Mouse (Mus musculus) heart, postnatal 14 days (tissue): ENCODE results near the gene Slbp. TPM values are rescaled to one million over a fixed set of nuclear protein-coding genes. Genes with fewer than 3 reads are reported as not detected.

Source experiments
- DNase-seq, 2 experiments: peaks; one replicate each; pipeline ENCODE4 v3.0.0; 2021 to 2022
- intact Hi-C: fragments of 180-260 bp; cut with DNase I; formaldehyde crosslinking; loops from one replicate; pipeline ENCODE4 v1.15.1; 2025
- long read RNA-seq, 2 experiments: library from polyadenylated mRNA; stranded (forward); transcript quantifications; one replicate each; pipeline ENCODE4 v2.0.0; 2021
- total RNA-seq, 2 experiments: library from RNA; stranded (reverse); gene quantifications; 2 replicates each; pipeline ENCODE4 v1.2.3; 2021

Gene Slbp
- 10 to 100 TPM; 17.8 to 22.2 TPM for total RNA-seq
- long read RNA-seq, experiment 1, transcript Slbp-201 (8 exons, 1,906 nt): major isoform, 25 of 35 reads
- long read RNA-seq, experiment 1, partial matches to known transcripts: 2 of 35 reads
- long read RNA-seq, experiment 1, other reads (novel, unspliced or antisense): 8 of 35 reads
- long read RNA-seq, experiment 2, transcript Slbp-201 (8 exons, 1,906 nt): major isoform, 16 of 19 reads
- long read RNA-seq, experiment 2, partial matches to known transcripts: 1 of 19 reads
- long read RNA-seq, experiment 2, other reads (novel, unspliced or antisense): 2 of 19 reads

DNA sequence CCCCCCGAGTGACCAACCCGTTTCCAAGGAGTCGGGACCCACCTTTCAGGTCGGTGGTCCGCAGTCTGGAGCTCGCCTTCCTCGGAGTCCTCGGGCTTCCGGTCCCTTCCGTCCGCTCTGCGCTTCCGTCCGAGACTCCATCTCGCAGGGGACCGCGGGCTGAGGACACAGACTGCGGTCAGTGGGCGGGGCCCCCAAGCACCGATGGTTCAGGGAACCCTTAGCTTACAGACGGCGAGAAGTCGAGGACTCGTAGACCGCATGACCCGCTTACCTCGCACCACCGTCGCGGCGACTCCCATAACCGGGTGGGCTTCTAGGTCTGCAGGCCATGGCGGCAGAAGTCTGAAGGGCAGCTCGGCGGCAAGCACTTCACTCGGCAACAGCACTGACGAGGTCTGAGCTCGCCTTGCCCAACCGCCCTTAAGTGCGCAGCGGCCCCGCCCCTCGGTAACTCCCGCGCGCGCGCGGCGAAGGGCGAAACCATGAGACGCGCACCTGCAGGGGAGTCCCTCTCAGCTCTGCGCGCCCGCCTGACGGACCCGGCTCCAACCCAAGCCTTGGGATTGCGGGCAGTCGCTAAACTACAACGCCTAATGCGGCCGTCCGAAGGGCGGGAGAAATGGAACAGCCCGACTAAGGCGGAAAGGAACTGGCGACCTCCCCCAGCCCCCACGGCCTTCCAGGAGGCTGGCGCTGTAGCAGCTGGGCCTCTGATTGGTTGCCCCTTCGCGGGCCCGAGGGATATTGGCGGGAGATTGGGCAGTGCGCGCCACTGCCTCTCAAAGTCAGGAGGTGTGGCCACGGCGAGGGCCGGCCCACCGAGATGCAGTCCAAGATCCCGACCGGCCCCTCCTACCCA lies at the start of gene Slbp:
Gene Slbp, minus strand, starts transcription at position 654 of the 862 bp plus-strand sequence.
- intact Hi-C loops: loop anchor here (10.0 kb wide), 1 partner anchor 283 kb away; the partner anchor contains the start of gene Nelfa

DNA sequence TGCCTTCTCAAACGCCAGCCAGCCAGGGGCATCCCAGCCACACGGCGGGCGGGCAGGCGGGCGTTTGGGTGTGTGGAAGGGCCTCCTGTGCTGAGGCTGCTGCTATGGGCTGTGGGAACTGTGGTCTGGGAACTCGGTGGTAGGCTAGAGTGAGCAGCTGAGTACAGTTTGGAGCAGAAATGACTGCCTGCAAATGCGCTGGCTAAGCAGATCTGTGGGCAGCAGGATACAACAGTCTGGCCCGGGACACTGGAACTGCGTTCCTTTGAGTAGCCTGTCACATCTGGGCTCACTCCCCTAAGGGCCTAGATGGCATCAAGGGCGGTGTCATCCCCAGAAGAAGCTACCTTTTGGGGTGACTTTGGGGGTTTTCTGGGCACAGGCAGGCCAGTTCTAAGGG lies 49.5 kb upstream of the Slbp start:
- no peak for DNase-seq
- intact Hi-C loops: no loop called here

More for the DNA sequence above, at the start of gene Slbp:
- peak; percentile 94 to 97 for DNase-seq

DNA sequence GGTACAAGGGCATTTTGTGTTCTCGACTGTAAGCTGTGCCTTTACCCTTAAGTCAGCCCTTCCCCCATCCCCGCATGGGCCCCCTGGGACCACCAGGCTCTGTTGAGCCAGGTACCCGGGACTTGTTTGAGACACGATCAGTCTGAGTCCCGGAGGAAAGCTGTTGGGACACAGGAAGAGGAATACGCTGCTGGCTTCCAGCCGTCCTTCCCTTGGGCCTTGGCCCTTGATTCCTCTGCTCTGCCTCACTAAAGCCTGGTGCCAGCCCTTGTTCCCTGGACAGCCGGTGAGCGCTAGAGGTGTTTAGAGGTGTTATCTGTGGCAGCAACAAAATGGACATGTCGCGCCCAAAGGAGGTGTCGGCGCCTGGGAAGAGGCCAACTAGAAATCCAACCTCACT lies 47.6 kb upstream of the Slbp start:
- intact Hi-C loops: no loop called here
- DNase-seq: peak in 1 of 2 experiments; percentile 38

DNA sequence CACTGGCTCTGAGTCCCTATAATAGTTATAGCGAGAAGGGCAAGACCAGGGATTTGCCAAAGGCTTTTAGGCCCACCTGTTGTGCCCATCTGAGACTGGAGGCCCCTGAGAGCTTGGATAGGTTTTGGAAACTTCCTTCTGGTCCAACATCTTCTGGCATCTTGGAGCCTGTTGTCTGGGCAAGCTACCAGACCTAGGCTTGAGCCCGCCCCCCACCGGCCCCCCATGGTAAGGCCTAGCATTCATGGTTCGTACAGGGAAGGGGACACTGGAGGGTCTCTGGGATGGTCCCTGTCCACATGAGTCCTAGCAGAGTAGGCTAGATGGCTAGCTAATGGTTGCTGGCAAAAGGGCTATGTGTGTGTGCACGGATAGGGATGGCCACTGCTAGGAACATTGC lies 46.3 kb upstream of the Slbp start:
- intact Hi-C loops: no loop called here
- no peak for DNase-seq

DNA sequence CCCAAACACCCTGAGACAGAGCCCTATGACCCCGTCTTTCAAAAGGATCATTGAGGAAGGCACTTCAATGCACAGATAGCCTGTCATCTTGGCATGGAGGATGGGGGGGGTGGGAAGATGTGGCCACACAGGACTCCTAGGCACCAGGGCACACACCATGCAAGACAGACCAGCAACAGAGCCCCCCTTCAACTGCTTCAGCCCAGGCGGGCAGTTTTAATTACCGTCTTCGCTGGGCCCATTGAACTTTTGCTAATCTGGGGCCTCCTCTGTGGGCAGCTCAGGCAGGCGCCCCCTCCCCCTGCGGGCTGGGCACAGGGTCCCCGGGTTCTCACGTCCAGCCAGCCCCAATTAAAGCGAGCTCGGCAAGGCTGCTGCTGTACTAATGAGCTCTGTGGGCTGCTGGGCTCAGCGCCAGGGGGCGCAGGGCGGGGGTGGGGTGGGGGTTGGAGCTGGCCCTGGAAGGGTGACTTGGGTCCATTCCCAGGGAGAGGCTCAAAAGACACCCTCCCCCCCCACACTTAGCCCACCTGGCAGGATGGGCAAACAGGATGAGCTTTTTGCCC lies 45.7 kb upstream of the Slbp start:
- intact Hi-C loops: no loop called here
- DNase-seq: no peak

DNA sequence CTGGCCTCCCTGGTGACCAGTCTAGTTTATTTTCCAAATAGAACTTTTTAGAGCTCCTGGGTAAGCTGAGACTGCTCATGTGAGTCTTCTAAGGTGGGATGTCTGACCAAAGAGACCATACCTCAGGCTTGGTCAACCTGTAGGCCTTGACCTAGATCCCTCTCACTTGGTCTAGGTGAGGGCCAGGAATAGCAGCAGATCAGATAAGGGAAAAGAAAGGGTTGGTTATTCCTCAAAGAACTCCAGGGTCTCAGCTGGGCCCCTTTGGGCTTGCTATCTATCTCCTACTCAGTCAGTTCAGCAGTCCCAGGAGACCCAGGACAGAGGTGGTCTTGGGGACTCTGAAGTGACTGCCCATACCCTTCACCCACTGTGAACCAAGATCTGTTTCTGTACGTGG lies 45.2 kb upstream of the Slbp start:
- intact Hi-C loops: no loop called here
- no peak for DNase-seq

DNA sequence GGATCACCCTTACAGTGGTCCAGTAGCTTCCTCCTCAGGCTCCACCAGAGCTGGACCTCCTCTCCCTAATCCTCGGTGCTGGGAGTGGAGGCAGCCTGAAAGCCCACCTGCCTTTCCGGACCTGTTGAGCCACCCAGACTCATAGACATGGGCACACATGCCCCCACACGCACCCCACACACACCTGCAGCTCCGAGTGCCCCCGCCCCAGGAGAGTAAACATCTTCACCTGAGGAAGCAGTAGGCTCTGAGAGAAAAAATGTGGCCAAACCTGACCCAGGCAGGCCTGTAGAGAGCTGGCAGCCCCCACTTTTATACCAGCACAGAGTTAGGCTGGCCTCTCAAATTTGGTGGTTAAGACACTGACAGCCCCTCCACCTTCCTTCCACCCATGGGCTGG lies 44.1 kb upstream of the Slbp start:
- intact Hi-C loops: no loop called here
- no peak for DNase-seq

DNA sequence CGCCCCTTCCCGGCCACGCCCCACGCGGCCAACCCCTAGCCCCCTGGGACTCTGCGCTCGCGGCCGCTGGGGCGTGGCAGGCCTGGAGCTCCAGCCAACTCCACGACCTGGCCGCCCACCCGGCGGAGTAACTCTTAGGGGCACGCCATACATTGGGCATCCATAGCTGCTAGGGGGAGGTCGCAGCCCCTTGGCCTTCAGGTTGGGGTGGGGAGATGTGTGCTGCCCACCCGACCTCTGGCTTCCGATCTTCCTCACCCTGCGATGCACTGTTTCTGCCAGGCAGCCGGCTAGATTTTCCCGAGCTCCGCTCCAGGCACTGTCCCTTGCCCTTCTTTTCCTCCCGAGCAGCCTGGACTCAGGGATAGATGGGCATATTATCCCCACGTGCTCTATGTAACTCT lies 43.3 kb upstream of the Slbp start:
- DNase-seq: no peak
- intact Hi-C loops: no loop called here

DNA sequence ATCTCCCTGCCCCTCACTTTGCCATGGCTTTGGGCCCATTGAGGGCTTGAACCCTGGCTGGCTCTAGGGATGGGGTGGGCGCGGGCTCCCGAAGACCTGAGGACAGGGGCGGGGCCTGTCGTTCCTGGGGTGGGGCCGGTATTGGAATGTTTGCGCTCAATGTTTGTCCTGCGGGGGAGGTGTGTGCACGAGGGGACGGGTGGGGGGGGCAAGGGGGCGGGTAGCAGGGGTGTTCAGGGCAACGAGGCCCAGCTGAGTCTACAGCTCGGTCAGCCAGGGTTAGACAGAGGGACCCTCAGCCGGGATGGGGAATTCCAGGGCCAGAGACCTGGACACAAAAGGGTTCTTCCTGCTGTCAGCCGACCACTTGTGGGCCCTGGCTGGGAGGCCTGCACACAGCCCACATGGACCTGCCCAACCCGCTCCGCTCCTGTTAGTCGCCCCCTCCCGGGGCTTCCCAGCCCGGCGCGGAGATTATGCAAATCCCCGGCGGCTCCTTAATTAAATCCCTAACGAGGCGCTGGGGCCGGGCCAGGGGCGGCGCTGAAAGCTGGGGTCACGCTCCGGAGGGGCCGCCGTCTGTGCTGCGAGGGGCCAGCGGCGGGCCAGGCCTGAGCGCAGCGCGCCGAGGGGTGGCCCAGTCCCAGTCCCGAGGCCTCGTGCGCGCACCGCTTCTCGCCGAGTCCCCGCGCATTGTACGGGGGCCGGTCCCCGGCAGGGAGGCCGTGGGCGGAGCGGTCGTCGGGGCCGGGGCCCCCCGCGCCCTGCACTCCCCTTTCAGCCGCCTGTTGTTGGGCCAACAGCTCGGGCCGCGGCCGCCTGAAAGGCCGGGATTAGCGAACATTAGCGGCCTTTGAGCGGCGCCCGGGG lies 42.7 kb upstream of the Slbp start:
- peak; percentile 56 to 66 for DNase-seq
- intact Hi-C loops: no loop called here

DNA sequence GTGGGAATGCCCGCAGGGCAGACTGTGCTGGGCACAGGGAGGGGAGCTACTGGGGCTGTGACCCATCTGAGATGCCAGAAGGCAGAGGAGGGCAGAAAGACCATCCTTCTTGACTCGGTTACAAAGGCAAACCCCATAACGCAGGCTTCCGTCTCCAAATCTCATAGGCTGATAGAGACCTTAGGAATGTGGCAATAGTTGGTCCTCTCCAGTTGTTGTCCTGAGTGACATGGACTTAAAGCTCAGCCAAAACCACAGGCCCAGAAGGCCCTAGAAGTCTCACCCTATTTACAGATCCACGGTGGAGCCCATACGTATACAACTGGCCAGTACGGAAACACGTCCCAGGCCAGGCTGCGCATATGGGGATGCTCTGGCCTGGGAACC lies 42.1 kb upstream of the Slbp start:
- intact Hi-C loops: no loop called here
- DNase-seq: no peak

DNA sequence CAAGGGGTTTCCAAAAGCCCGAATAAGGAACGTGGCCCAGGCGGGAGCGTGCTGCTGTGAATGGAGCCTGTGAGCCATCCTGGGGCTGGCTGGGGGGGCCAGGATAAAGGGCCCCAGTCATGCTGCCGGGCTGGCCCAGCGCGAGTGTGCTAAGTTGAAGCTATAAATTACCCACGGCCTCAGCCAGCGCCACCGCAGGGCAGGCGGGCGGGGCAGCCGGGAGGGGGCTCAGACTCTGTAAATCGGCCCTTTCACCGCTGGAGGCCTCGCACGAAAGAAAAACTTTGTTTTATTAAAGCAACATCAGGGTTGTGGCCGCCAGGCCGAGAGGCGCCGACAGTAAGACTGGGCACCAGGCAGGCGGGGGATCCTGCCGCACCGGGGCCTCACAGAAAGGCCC lies 40.0 kb upstream of the Slbp start:
- intact Hi-C loops: no loop called here
- peak in 1 of 2 experiments; percentile 37 for DNase-seq

DNA sequence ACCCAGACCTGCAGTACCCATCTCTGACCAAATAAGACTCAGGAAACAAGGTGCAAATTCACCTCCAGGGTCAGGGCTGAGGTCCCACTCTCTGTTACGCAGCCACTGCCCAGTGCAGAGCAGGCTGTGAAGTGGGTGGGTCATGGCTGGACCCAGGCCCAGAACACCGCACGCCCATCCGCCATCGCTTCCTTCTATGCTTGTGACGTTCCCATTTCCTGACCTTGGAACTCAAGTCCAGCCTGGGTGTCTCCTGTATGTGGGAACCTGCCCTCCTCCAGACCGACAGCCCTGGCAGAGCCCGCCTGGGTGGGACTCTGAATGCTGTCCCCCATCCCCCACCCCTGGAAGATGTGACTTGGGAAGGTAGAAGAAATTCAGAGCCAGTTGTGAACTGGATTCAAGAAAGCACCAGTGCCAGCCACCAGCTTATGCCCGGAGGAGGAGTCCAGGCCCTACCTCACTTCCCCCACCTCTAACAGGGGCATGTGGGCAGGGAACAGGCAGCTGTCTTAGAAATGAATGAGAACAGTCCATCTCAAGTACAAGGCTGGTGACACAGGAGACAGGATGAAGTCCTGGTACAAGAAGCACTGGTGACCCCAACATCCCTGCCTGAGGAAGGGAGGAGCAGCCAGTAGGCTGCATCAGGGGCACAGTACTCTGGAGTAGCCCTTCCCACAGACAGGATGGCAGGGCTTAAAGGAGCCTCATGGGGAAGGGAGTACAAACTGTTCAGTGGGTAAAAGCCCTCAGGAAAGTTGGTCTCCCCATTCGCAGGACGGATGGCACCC lies 37.7 kb upstream of the Slbp start:
- DNase-seq: peak; percentile 45 to 67
- intact Hi-C loops: loop anchor here (5.0 kb wide), 2 partner anchors 32 to 272 kb away; partner anchors contain the start of gene Fgfr3

DNA sequence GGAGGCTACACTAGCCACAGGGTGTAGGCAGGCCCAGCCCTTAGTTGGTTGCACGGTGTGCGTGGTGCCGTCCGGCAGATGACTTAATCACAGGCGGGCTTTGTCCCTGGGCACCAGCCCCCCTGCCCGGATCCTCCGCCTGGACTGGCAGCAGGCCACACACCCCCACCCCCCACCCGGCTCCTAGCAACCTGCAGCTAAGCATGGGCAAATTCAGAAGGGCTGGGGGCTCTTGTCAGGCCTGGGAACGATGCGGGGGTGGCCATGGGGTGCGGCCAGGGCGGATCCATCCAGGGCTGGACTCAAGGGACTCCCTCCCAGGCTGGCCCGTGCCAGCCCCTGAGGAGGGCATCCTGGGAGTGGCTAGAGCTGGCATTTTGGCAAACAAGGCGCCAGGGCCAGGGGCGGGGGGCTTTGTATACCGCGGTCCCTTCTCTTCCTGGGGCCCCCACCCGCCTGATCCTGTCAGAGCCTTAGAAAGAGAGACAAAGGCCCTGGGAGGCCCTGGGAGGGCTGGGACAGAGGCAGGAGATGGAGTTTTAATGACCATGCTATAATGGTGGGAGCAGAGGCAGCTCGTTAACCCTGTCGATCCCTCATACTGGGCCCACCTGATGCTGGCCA lies 37.0 kb upstream of the Slbp start:
- intact Hi-C loops: loop anchor here (5.0 kb wide), 2 partner anchors 33 to 273 kb away; partner anchors contain the start of gene Fgfr3
- DNase-seq: peak in 1 of 2 experiments; percentile 34

DNA sequence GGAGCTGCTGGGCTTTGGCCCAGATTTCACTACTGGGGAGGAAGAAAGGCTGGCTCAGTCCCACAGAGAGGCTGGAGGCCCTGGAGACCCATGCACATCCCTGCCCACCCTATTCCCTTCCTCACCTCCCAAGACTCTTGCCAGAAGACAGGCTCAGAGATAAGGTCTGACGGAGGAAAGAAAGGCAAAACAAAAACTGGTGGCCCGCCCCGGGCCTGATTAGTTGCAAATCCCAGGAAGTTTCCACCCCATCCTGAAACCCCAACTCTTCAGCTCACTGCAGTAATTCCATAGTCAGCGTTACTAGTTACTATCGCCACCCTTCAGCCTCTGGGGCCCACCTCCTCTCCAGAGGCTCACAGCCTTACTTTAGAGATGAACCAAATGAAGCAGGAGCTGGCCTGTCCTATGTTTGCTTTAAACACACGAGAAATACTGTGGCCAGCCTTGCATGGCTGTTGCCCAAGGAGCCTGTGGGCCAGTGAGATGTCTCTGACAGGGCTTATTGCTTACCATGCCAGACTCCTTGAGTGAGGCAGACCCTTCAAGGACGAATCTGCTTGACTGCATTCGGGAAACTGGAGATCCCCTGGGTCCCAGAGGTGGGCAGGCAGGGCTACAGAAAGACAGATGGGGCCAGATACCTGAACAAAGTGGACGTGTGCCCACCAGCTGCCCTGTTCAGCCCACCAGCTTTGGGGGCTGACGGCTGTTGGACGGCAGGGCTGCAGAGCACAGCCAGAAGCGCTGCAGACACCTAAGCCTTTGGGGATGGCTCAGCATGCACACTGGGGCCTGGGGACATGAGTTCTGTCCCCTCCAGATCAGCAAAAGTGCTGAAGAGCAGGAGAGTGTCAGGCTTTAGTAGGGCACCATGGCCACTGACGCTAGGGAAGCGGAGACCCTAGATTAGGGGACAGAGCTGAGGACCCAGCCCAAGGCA lies 36.2 kb upstream of the Slbp start:
- intact Hi-C loops: loop anchor here (5.0 kb wide), 2 partner anchors 34 to 274 kb away; partner anchors contain the start of gene Fgfr3
- DNase-seq: no peak

DNA sequence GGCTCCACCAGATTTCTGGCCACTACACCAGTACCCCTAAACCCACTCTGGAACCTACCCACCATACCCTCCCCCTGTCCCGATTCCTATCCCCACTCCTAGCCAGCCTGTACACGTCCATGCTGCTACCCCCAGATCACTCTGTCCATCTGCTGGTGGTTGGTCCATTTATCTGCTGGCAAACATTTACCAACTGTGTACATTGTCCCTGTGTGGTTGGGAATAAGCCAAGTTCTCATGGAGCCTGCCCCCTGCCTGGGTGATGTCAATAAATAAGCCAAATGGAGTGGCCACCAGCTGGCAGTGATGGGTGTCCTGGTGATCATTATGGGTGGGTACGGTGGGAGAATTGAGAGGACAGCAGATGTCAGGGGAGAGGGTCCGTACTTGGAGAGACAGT lies 34.8 kb upstream of the Slbp start:
- DNase-seq: no peak
- intact Hi-C loops: loop anchor here (5.0 kb wide), 2 partner anchors 35 to 275 kb away; partner anchors contain the start of gene Fgfr3

DNA sequence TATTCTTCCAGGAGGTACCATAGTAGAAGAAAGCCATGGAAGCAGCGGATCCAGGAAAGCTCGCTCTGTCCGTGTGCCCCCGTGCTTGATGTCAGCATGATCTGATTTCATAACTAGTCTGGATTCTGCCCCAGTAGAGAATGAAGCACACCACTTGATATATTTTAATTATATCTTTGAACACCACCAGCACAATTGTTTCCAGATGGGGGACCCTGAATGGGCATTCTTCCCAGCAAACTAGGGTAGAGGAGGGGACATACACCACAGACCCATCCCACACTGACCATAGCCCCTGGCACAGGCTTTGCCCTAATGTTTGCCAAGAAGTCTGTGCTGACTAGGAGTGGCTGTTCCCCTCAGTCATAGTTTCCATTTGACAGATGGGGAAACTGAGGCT lies 32.6 kb upstream of the Slbp start:
- intact Hi-C loops: loop anchor here (2.0 to 5.0 kb wide), 3 partner anchors 37 to 277 kb away; partner anchors contain the start of gene Fgfr3
- no peak for DNase-seq

DNA sequence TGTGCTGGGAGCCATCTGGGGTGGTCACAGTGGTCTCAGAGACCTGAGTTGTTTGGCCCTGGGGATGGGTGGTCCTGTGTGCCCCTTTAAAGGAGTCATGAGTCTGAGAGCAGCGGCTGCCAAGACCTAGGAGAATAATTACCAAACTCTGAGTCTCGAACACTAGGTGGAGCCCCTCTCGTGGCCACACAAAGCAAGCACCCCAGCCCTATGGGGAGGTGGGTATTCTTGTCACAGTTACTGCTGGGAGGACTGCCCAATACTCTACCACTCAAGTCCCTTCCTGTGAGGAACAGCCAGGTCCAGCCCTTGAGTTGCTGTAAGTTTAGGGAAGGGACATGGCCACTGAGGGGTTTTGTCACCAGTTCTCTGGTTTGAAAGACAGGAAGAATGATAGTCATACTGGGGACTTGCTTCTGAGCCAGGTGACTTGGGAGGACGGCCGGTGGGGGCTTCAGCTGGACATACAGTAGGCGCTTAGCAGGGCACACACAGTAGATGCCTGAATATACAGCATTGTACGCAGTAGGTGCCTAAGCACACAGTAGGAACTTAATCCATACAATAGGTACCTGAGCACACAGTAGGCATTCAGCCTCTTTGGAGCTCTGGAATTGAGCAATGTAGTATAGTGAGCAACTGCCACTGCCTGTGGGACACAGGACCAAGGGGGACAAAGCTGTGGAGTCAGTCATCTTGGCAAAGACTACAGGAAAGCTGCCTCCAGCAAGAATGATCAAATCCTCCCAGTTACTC lies 31.7 kb upstream of the Slbp start:
- DNase-seq: peak; percentile 49 to 67
- intact Hi-C loops: loop anchor here (2.0 kb wide), 1 partner anchor 55 kb away; no protein-coding TSS in a partner anchor
